Mouse (Mus musculus): ENCODE measurements around the gene Commd3.

- TF ChIP-seq CTCF (IDR thresholded peaks at IDR 0.05; ENCODE audit: extremely low read depth, insufficient read depth, low read length) (no peak), POLR2A (IDR thresholded peaks at IDR 0.05; ENCODE audit: extremely low read depth, insufficient read depth, low read length) (no peak)
Observed at GRCm38 (mm10) chr2:18713071-18713470, 40.9 kb downstream of the Commd3 start.

All from cortical plate, adult 2 months (tissue).